Mouse (Mus musculus) central nervous system, embryonic 11.5 days (tissue): Measurements from ENCODE around the gene Mylk3. TPM values are rescaled to one million over a fixed set of nuclear protein-coding genes. Genes with fewer than 3 reads are reported as not detected.

ENCODE experiments used
- polyA plus RNA-seq: library from polyadenylated mRNA; depleted of rRNA; stranded (reverse); fragments of >200 nt; gene quantifications from 2 replicates; pipeline ENCODE4 v1.2.3, GENCODE M21; 2012; rRNA removed

The Mylk3 gene
- 3.8 and 5.8 TPM in 2 replicates for polyA plus RNA-seq

DNA sequence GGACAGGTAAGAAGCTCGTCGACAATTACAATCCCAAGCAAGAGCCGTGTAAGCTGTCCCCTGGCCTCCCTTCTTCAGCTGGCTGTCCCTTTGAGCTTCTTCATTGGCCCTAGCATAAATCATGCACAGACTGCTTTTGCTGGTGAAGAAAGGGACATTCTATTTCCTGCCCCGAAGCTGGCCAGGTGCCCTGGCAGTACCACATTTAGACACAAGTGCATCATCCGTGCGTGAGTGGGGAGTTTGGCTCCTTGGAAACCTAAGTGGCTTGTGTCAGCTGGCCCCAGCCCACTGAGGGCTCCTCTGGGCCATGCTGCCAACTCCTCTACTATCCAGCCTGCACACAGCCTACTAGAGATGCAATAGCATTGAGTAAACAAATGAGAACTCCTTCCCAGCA is at the start of gene Mylk3:
Gene Mylk3, minus strand, starts transcription at position 141 of the 400 bp plus-strand sequence.

DNA sequence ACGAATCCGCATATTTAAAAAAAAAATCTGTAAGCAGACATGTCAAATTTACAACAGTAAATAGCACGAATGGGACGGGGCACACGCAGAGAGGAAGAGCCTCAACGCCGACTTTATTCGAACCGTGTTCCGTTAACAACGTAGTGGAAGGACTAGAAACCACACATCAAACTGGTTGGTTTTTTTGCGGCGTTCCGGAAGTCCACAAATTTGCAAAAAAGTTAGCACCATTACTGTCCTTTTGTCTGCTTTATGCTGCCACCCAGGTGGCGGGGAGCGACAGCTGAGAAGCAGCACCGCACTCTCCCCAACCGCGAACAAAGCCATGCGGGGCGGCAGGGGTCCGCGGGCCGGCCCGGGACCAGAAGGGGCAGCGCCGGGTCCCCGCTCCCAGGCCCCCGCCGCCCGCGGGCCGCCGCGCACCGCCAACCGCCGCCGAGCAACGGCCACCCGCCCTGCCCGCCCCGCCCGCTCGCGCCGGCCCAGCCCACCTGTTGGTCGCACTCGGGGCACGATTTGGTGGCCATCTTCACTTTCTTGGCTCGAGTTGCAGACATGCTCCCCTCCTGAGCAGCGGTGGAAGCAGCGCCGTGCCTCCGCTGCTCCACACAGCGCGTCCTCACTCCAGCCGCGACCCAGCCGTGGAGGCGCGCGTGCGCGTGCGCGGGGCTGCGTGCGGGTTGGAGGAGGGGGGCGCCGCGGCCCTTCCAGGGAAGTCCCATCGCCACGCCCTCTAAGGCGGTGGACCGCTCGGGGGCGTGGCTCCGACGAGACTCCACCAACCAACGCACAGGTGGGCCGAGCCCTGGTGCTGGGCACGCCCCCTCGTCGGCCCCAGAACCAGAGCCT is 46.2 kb upstream of the Mylk3 start, which contains the start of gene 4921524J17Rik:
Gene 4921524J17Rik, minus strand, starts transcription at position 666 of the 849 bp plus-strand sequence.

DNA sequence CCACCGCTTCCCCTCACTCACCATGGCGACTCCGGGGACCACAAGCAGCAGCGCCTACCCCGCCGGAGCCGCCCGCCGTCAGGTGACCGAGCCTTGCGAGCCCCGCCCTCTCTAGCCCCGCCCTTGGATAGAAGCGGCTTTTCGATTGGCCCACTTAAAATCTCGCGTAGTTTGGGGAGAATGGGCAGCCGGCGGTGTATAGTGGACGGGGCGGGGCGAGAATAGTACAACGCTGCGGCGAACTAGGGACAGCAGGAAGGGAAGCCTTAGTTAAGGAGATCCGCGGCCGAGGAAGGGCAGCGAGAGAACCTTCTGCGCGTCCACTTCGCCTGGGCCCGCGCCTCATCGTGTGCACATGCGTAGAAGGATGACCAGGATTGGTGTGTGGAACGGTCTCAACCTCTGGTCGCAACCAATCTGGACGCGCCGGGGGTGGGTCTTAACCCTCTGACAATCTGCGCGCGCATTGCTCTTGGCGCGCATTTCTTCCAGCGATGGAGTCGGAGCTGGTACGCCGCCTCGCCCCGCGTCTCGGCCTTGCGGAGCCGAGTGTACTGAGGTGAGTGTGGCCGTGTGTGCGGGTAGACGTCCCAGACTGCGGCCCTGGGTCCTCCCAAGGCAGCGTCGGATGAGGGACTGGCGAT is 86.6 kb downstream of the Mylk3 start, which contains the start of the genes Orc6 and Vps35:
Gene Orc6, plus strand, starts transcription at position 199 of the 644 bp plus-strand sequence.
Gene Vps35, minus strand, starts transcription at position 369 of the 644 bp plus-strand sequence.

Other genes starting within 250 kb of the Mylk3 start
- not detected in 2 replicates for gene Cks1brt, start 234.4 kb downstream of the Mylk3 start, polyA plus RNA-seq
- not detected in 2 replicates for gene Olfr371, start 160.4 kb downstream of the Mylk3 start, polyA plus RNA-seq
- gene Orc6, start 86.7 kb downstream of the Mylk3 start, polyA plus RNA-seq = 112 and 144 TPM in 2 replicates
- 67.6 and 88.3 TPM in 2 replicates for gene Vps35, start 86.5 kb downstream of the Mylk3 start, polyA plus RNA-seq
- gene 4921524J17Rik, start 46.5 kb upstream of the Mylk3 start, polyA plus RNA-seq = 23.3 and 24.1 TPM in 2 replicates
- 20.5 and 24.3 TPM in 2 replicates for gene Gpt2, start 106.2 kb upstream of the Mylk3 start, polyA plus RNA-seq
- 98.0 and 126 TPM in 2 replicates for gene Dnaja2, start 169.0 kb upstream of the Mylk3 start, polyA plus RNA-seq